Mouse (Mus musculus) stomach, embryonic 15.5 days (tissue): Measurements from ENCODE around the gene Hist1h2bb. TPM values are rescaled to one million over a fixed set of nuclear protein-coding genes. Genes with fewer than 3 reads are reported as not detected.

Experiments used
- ATAC-seq: fragments of 200-750 bp; cut with Nextera tagmentation; 2 replicates; pipeline ENCODE4 v1.8.0; 2017; ENCODE audit warnings: low read depth, moderate number of reproducible peaks, moderate TSS enrichment; ENCODE audit not compliant: insufficient read depth, low FRiP score
- H3K27ac ChIP-seq: fragments of 300-500 bp; sonication (generic); 2 replicates; pipeline ENCODE4 v1.5.1; 2015; ENCODE audit warnings: mild to moderate bottlenecking, inconsistent platforms
- H3K27me3 ChIP-seq: fragments of 300-500 bp; sonication (generic); replicated peaks from 2 replicates; pipeline ENCODE4 v1.6.1; 2015; ENCODE audit warnings: inconsistent platforms
- H3K36me3 ChIP-seq: fragments of 300-500 bp; sonication (generic); 2 replicates; pipeline ENCODE4 v1.6.1; 2015; ENCODE audit warnings: inconsistent platforms
- H3K4me1 ChIP-seq: fragments of 300-500 bp; sonication (generic); 2 replicates; pipeline ENCODE4 v1.6.1; 2015; ENCODE audit warnings: inconsistent platforms
- H3K4me2 ChIP-seq: fragments of 300-500 bp; sonication (generic); 2 replicates; pipeline ENCODE4 v1.6.1; 2015; ENCODE audit warnings: mild to moderate bottlenecking, inconsistent platforms
- H3K4me3 ChIP-seq: fragments of 300-500 bp; sonication (generic); replicated peaks from 2 replicates; pipeline ENCODE4 v1.5.1; 2015; ENCODE audit warnings: inconsistent platforms
- H3K9ac ChIP-seq: fragments of 300-500 bp; sonication (generic); 2 replicates; pipeline ENCODE4 v1.6.1; 2015; ENCODE audit warnings: inconsistent platforms
- H3K9me3 ChIP-seq: fragments of 300-500 bp; sonication (generic); 2 replicates; pipeline ENCODE4 v1.6.1; 2016; ENCODE audit warnings: inconsistent platforms
- WGBS: fragments of 180-500 bp; shearing (Covaris S2); methylation state at CpG from one replicate; pipeline ENCODE4 v1.1.7; 2015; 5-methylcytosine and 5-hydroxymethylcytosine counted together
- polyA plus RNA-seq: library from polyadenylated mRNA; unstranded; fragments of >200 nt; fragmentation: Nextera tagmentation; extraction: Ambion mirVana; gene quantifications from 2 replicates; pipeline ENCODE4 v1.2.1, GENCODE M21; 2015

The Hist1h2bb gene
- polyA plus RNA-seq, 1 experiment from 2014 or later: 3.4 TPM

- H3K27ac ChIP-seq: no peak overlapping the region
- ATAC-seq: peak; percentile 72
Observed at GRCm38 (mm10) chr13:23730479-23730878, 16.1 kb upstream of the Hist1h2bb start.

GRCm38 (mm10) chr13:23732156-23732804, 14.3 kb upstream of the Hist1h2bb start:
- Histone ChIP-seq H3K27me3 (no peaks in the 10 kb centered on the region), H3K4me1 (no peaks in the 10 kb centered on the region), H3K9me3 (no peaks in the 10 kb centered on the region), H3K36me3 (no peaks in the 10 kb centered on the region), H3K4me3 (no peak overlapping the region), H3K9ac (no peak overlapping the region), H3K4me2 (no peak overlapping the region), H3K27ac (no peak overlapping the region)
- ATAC-seq: no peak
- WGBS: 25% methylated on average over 8 of the region's 8 CpGs

More at GRCm38 (mm10) chr13:23730479-23730878, 16.1 kb upstream of the Hist1h2bb start:
- no peak overlapping the region for H3K4me3 ChIP-seq
- no peak overlapping the region for H3K4me2 ChIP-seq
- H3K36me3 ChIP-seq: no peaks in the 10 kb centered on the region
- no peaks in the 10 kb centered on the region for H3K9me3 ChIP-seq
- 18% methylated on average over 8 of the region's 8 CpGs for WGBS
- no peak overlapping the region for H3K9ac ChIP-seq
- no peaks in the 10 kb centered on the region for H3K27me3 ChIP-seq
- no peaks in the 10 kb centered on the region for H3K4me1 ChIP-seq

- Histone ChIP-seq H3K36me3 (no peaks in the 10 kb centered on the region), H3K27me3 (no peaks in the 10 kb centered on the region), H3K27ac (no peak overlapping the region), H3K4me2 (no peak overlapping the region), H3K4me3 (no peak overlapping the region), H3K9me3 (no peaks in the 10 kb centered on the region), H3K4me1 (no peaks in the 10 kb centered on the region), H3K9ac (no peak overlapping the region)
- WGBS: 88% methylated on average over 5 of the region's 5 CpGs
- ATAC-seq: no peak
Observed at GRCm38 (mm10) chr13:23737091-23737490, 9.4 kb upstream of the Hist1h2bb start.

GRCm38 (mm10) chr13:23738041-23738440, 8.5 kb upstream of the Hist1h2bb start:
- H3K9ac ChIP-seq: no peak overlapping the region
- peak overlapping the region; percentile 95 for H3K4me2 ChIP-seq
- H3K4me3 ChIP-seq: peak overlapping the region; percentile 64; the same call in 1 of the 2 replicates
- no peaks in the 10 kb centered on the region for H3K36me3 ChIP-seq
- no peak for ATAC-seq
- no peaks in the 10 kb centered on the region for H3K4me1 ChIP-seq
- WGBS: 25% methylated on average over 4 of the region's 4 CpGs
- no peaks in the 10 kb centered on the region for H3K9me3 ChIP-seq
- no peaks in the 10 kb centered on the region for H3K27me3 ChIP-seq
- peak overlapping the region; percentile 99 for H3K27ac ChIP-seq

- WGBS: under 1% methylated on average over 38 of the region's 38 CpGs
- Histone ChIP-seq H3K9ac (peak within 1 kb of the TSS; percentile 91), H3K27me3 (no peaks in the 10 kb centered on the region), H3K9me3 (no peaks in the 10 kb centered on the region), H3K27ac (peak within 1 kb of the TSS; percentile 99), H3K4me3 (peak within 1 kb of the TSS; percentile 64), H3K36me3 (no peaks in the 10 kb centered on the region), H3K4me2 (peak within 1 kb of the TSS; percentile 95), H3K4me1 (no peaks in the 10 kb centered on the region)
- peak; percentile 91 for ATAC-seq
Observed at GRCm38 (mm10) chr13:23738677-23739068, 7.9 kb upstream of the Hist1h2bb start, which contains the start of gene Hist1h1c. Gene Hist1h1c, plus strand, starts transcription at chr13:23738808.

GRCm38 (mm10) chr13:23739069-23739921, 7.2 kb upstream of the Hist1h2bb start:
- no peaks in the 10 kb centered on the region for H3K27me3 ChIP-seq
- no peaks in the 10 kb centered on the region for H3K9me3 ChIP-seq
- peak overlapping the region; percentile 64 for H3K4me3 ChIP-seq
- peak; percentile 89 for ATAC-seq
- H3K4me2 ChIP-seq: peak overlapping the region; percentile 95
- H3K36me3 ChIP-seq: no peaks in the 10 kb centered on the region
- H3K27ac ChIP-seq: peak overlapping the region; percentile 99
- under 1% methylated on average over 39 of the region's 39 CpGs for WGBS
- 0 out of 2 replicates have a peak, but pooled peaks cover 2% of the 10 kb centered on the region for H3K4me1 ChIP-seq
- peak overlapping the region; percentile 91 for H3K9ac ChIP-seq

- no peak for ATAC-seq
- Histone ChIP-seq H3K27ac (peak overlapping the region; percentile 99), H3K9me3 (no peaks in the 10 kb centered on the region), H3K4me2 (peak overlapping the region; percentile 95), H3K36me3 (no peaks in the 10 kb centered on the region), H3K4me1 (0 out of 2 replicates have a peak, but pooled peaks cover 2% of the 10 kb centered on the region), H3K27me3 (no peaks in the 10 kb centered on the region), H3K9ac (peak overlapping the region; percentile 91), H3K4me3 (peak overlapping the region; percentile 64)
- WGBS: 0% methylated on average over 14 of the region's 14 CpGs
Observed at GRCm38 (mm10) chr13:23739922-23740252, 6.6 kb upstream of the Hist1h2bb start.

GRCm38 (mm10) chr13:23740256-23740840, 6.2 kb upstream of the Hist1h2bb start:
- Histone ChIP-seq H3K9me3 (no peaks in the 10 kb centered on the region), H3K9ac (peak overlapping the region; percentile 39; the same call in 1 of the 2 replicates), H3K4me3 (peak overlapping the region; percentile 64), H3K4me1 (0 out of 2 replicates have a peak, but pooled peaks cover 2% of the 10 kb centered on the region), H3K27ac (peak overlapping the region; percentile 99), H3K36me3 (no peaks in the 10 kb centered on the region), H3K27me3 (no peaks in the 10 kb centered on the region), H3K4me2 (peak overlapping the region; percentile 95)
- 17% methylated on average over 13 of the region's 13 CpGs for WGBS
- ATAC-seq: no peak

- H3K4me3 ChIP-seq: peak overlapping the region; percentile 64; the same call in 1 of the 2 replicates
- H3K4me2 ChIP-seq: peak overlapping the region; percentile 95
- 0 out of 2 replicates have a peak, but pooled peaks cover 2% of the 10 kb centered on the region for H3K4me1 ChIP-seq
- H3K36me3 ChIP-seq: no peaks in the 10 kb centered on the region
- H3K27me3 ChIP-seq: no peaks in the 10 kb centered on the region
- peak overlapping the region; percentile 99; the same call in 1 of the 2 replicates for H3K27ac ChIP-seq
- no peak overlapping the region for H3K9ac ChIP-seq
- no peak for ATAC-seq
- H3K9me3 ChIP-seq: no peaks in the 10 kb centered on the region
- 51% methylated on average over 5 of the region's 5 CpGs for WGBS
Observed at GRCm38 (mm10) chr13:23740910-23741309, 5.6 kb upstream of the Hist1h2bb start.

GRCm38 (mm10) chr13:23742007-23742406, 4.5 kb upstream of the Hist1h2bb start:
- no peak for ATAC-seq
- H3K4me1 ChIP-seq: 0 out of 2 replicates have a peak, but pooled peaks cover 3% of the 10 kb centered on the region
- no peaks in the 10 kb centered on the region for H3K36me3 ChIP-seq
- no peaks in the 10 kb centered on the region for H3K27me3 ChIP-seq
- H3K9me3 ChIP-seq: no peaks in the 10 kb centered on the region
- H3K4me3 ChIP-seq: no peak overlapping the region
- no peak overlapping the region for H3K9ac ChIP-seq
- no peak overlapping the region for H3K4me2 ChIP-seq
- no peak overlapping the region for H3K27ac ChIP-seq

- Histone ChIP-seq H3K4me3 (no peak overlapping the region), H3K9ac (no peak overlapping the region), H3K27me3 (no peaks in the 10 kb centered on the region), H3K4me1 (peaks cover 9% of the 10 kb centered on the region; the same call in 1 of the 2 replicates), H3K9me3 (no peaks in the 10 kb centered on the region), H3K27ac (no peak overlapping the region), H3K4me2 (no peak overlapping the region), H3K36me3 (no peaks in the 10 kb centered on the region)
- 83% methylated on average over 5 of the region's 5 CpGs for WGBS
- ATAC-seq: no peak
Observed at GRCm38 (mm10) chr13:23743215-23743614, 3.3 kb upstream of the Hist1h2bb start.
